Mouse (Mus musculus): ENCODE measurements around the gene Slc37a4.
"Not testable (repeated sequence)": the region's sequence is repeated elsewhere in the genome, so short reads cannot be mapped to it uniquely, and the experiment has no call there.

Slc37a4 gene

DNA sequence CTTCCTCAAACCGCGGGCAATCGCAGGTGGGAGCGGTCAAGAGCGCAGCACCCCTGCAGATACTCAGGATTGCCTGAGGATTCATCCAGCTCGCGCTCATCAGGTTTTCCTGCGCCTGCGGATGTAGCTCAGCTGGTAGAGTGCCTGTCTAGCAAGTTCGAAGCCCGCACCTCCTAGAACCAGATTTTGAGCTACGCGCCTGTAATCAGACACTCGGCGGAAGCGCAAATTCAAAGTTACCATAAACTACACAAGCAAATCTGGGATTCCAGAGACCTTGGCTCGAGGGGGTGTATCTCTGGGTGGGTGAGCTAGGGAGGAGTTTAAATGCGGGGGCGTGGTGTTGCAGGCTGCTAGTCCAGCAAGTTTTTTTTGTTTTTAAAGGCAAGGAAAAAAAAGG is 44.3 kb downstream of the Slc37a4 start, which contains the start of gene Foxr1:
Gene Foxr1 (minus strand): TSS at position 176 of the 400 bp plus-strand sequence.
- DNase-seq (ENCODE audit: low read depth, low spot score) = no peak

GRCm38 (mm10) chr9:44444402-44445025 is 47.9 kb downstream of the Slc37a4 start:
- not testable (repeated sequence) for DNase-seq (ENCODE audit: low read depth, low spot score)

- DNase-seq (ENCODE audit: low read depth, low spot score) = no peak
Observed at GRCm38 (mm10) chr9:44450387-44450786, 53.7 kb downstream of the Slc37a4 start.

Measured in retina, adult 2 months (tissue).